Mouse (Mus musculus) bone marrow macrophage, adult 2 months (primary cell): Measurements from ENCODE around the gene Gm49373.

ENCODE experiments used
- CTCF ChIP-seq: IDR thresholded peaks from 2 replicates; pipeline ENCODE4 v1.5.1; 2012; ENCODE audit warnings: low read depth, mild to moderate bottlenecking, low read length, moderate library complexity
- POLR2A ChIP-seq: IDR thresholded peaks from 2 replicates; pipeline ENCODE4 v1.6.1; 2012; ENCODE audit warnings: mild to moderate bottlenecking, low read depth, low read length, borderline replicate concordance

DNA sequence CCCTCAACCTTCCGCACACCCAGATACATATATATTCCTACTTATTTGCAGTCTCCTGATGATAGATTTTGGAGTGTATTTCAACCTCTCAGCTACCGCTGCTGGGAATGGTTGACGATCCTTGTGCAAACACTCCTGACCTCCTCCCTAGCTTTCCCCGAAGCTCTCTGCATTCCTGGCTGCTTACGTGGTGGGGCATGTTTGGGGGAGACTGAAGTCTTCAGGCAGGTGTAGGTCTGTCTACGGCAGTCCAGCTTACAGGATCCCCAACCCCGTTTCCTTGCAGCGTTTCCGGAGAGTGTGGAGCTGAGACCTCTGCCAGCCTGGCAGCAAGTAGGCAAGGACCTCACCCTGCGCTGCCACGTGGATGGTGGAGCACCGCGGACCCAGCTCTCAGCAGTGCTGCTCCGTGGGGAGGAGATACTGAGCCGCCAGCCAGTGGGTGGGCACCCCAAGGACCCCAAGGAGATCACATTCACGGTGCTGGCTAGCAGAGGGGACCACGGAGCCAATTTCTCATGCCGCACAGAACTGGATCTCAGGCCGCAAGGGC is 47.6 kb downstream of the Gm49373 start:
- TF ChIP-seq POLR2A (no peak), CTCF (no peak)
